Mouse (Mus musculus) T-helper 1 cell (primary cell): ENCODE results near the gene Tnks2.

Experiments used
- in situ Hi-C: fragments of 300-600 bp; cut with MboI, MseI; formaldehyde crosslinking; loops from one replicate; pipeline ENCODE4 v1.15.1; 2025; ENCODE audit warnings: high pct_unique_total_duplicates

Gene Tnks2

GRCm38 (mm10) chr19:36822701-36823100 lies 11.3 kb upstream of the Tnks2 start:
- in situ Hi-C loops: no loop called here

GRCm38 (mm10) chr19:36827650-36828049 lies 6.4 kb upstream of the Tnks2 start:
- in situ Hi-C loops: loop anchor here (25.0 kb wide), 1 partner anchor 1985 kb away; the partner anchor contains the start of gene Noc3l

- in situ Hi-C loops: loop anchor here (25.0 kb wide), 1 partner anchor 1984 kb away; the partner anchor contains the start of gene Noc3l
Observed at GRCm38 (mm10) chr19:36828322-36828721, 5.7 kb upstream of the Tnks2 start.

- in situ Hi-C loops: loop anchor here (10.0 to 25.0 kb wide), 2 partner anchors 992 to 1979 kb away; partner anchors contain the start of gene Noc3l
Observed at GRCm38 (mm10) chr19:36832951-36833787, 863 bp upstream of the Tnks2 start.

- in situ Hi-C loops: loop anchor here (10.0 to 25.0 kb wide), 2 partner anchors 990 to 1978 kb away; partner anchors contain the start of gene Noc3l
Observed at GRCm38 (mm10) chr19:36834532-36835431, 750 bp downstream of the Tnks2 start.

GRCm38 (mm10) chr19:36836035-36836434 lies 2.0 kb downstream of the Tnks2 start:
- in situ Hi-C loops: loop anchor here (10.0 to 25.0 kb wide), 2 partner anchors 989 to 1976 kb away; partner anchors contain the start of gene Noc3l

GRCm38 (mm10) chr19:36840301-36840700 lies 6.3 kb downstream of the Tnks2 start:
- in situ Hi-C loops: loop anchor here (25.0 kb wide), 1 partner anchor 1972 kb away; the partner anchor contains the start of gene Noc3l

GRCm38 (mm10) chr19:36843866-36844265 lies 9.8 kb downstream of the Tnks2 start:
- in situ Hi-C loops: loop anchor here (25.0 kb wide), 1 partner anchor 1968 kb away; the partner anchor contains the start of gene Noc3l

GRCm38 (mm10) chr19:36845924-36846323 lies 11.9 kb downstream of the Tnks2 start:
- in situ Hi-C loops: loop anchor here (25.0 kb wide), 1 partner anchor 1966 kb away; the partner anchor contains the start of gene Noc3l

GRCm38 (mm10) chr19:36853831-36854230 lies 19.8 kb downstream of the Tnks2 start:
- in situ Hi-C loops: loop anchor here (10.0 to 25.0 kb wide), 2 partner anchors 551 to 1892 kb away; no protein-coding TSS in a partner anchor

GRCm38 (mm10) chr19:36857851-36858250 lies 23.8 kb downstream of the Tnks2 start:
- in situ Hi-C loops: loop anchor here (10.0 to 25.0 kb wide), 2 partner anchors 547 to 1896 kb away; no protein-coding TSS in a partner anchor

- in situ Hi-C loops: loop anchor here (25.0 kb wide), 1 partner anchor 1898 kb away; no protein-coding TSS in a partner anchor
Observed at GRCm38 (mm10) chr19:36860393-36860792, 26.4 kb downstream of the Tnks2 start.

GRCm38 (mm10) chr19:36865905-36866304 lies 31.9 kb downstream of the Tnks2 start:
- in situ Hi-C loops: loop anchor here (25.0 kb wide), 1 partner anchor 1904 kb away; no protein-coding TSS in a partner anchor

GRCm38 (mm10) chr19:36867416-36867815 lies 33.4 kb downstream of the Tnks2 start:
- in situ Hi-C loops: loop anchor here (25.0 kb wide), 1 partner anchor 1905 kb away; no protein-coding TSS in a partner anchor

GRCm38 (mm10) chr19:36868675-36869074 lies 34.6 kb downstream of the Tnks2 start:
- in situ Hi-C loops: loop anchor here (25.0 kb wide), 1 partner anchor 1906 kb away; no protein-coding TSS in a partner anchor

- in situ Hi-C loops: loop anchor here (25.0 kb wide), 1 partner anchor 1912 kb away; no protein-coding TSS in a partner anchor
Observed at GRCm38 (mm10) chr19:36874651-36875050, 40.6 kb downstream of the Tnks2 start.

GRCm38 (mm10) chr19:36877329-36877728 lies 43.3 kb downstream of the Tnks2 start:
- in situ Hi-C loops: no loop called here

GRCm38 (mm10) chr19:36878743-36879495 lies 44.9 kb downstream of the Tnks2 start:
- in situ Hi-C loops: no loop called here

- in situ Hi-C loops: loop anchor here (5.0 kb wide), 1 partner anchor 79 kb away; no protein-coding TSS in a partner anchor
Observed at GRCm38 (mm10) chr19:36883119-36883518, 49.1 kb downstream of the Tnks2 start.

- in situ Hi-C loops: no loop called here
Observed at GRCm38 (mm10) chr19:36886316-36886715, 52.3 kb downstream of the Tnks2 start.
